Mouse (Mus musculus) bone marrow, adult 2 months (tissue): ENCODE data around the gene Minos1. TPM values are rescaled to one million over a fixed set of nuclear protein-coding genes. Genes with fewer than 3 reads are reported as not detected.

Experiments
- H3K27ac ChIP-seq: fragments of 200-500 bp; 2 replicates; pipeline ENCODE4 v1.5.1; 2012; ENCODE audit warnings: low read depth, mild to moderate bottlenecking, control low read depth, inconsistent platforms, low read length; ENCODE audit not compliant: control insufficient read depth, poor library complexity, insufficient read depth
- H3K4me1 ChIP-seq: fragments of 200-500 bp; 2 replicates; pipeline ENCODE4 v1.6.1; 2011; ENCODE audit warnings: low read length; ENCODE audit not compliant: control insufficient read depth, insufficient read depth
- H3K4me3 ChIP-seq: fragments of 200-500 bp; replicated peaks from 2 replicates; pipeline ENCODE3; 2011; ENCODE audit warnings: mild to moderate bottlenecking, low read depth, low read length, control low read depth; ENCODE audit not compliant: control insufficient read depth
- CTCF ChIP-seq: fragments of 200-500 bp; IDR thresholded peaks from 2 replicates; pipeline ENCODE4 v1.5.1; 2011; ENCODE audit warnings: low read length, control low read depth; ENCODE audit not compliant: control insufficient read depth, insufficient read depth
- POLR2A ChIP-seq: fragments of 200-500 bp; IDR thresholded peaks from 2 replicates; pipeline ENCODE4 v1.6.1; 2011; ENCODE audit warnings: low read depth, mild to moderate bottlenecking, control low read depth, low read length, borderline replicate concordance; ENCODE audit not compliant: control insufficient read depth
- WGBS: fragments of 180-500 bp; shearing (Covaris S2); methylation state at CpG from one replicate; pipeline ENCODE4 v1.1.7; 2018; 5-methylcytosine and 5-hydroxymethylcytosine counted together
- polyA plus RNA-seq: library from polyadenylated mRNA; stranded (reverse); fragments of >200 nt; gene quantifications from 2 replicates; pipeline ENCODE4 v1.2.4, GENCODE M21; 2011; ENCODE audit warnings: low replicate concordance; ENCODE audit not compliant: missing spikeins, insufficient read depth, insufficient read length

Gene Minos1
- polyA plus RNA-seq, 1 experiment, result 195 TPM

GRCm38 (mm10) chr4:139078726-139079125, 52.2 kb downstream of the Minos1 start:
- 16% methylated on average over 4 of the region's 4 CpGs for WGBS
- no peak for TF ChIP-seq POLR2A
- TF ChIP-seq CTCF, result no peak
- H3K27ac ChIP-seq, result no peak overlapping the region
- no peak overlapping the region for H3K4me3 ChIP-seq
- no peaks in the 10 kb centered on the region; the same call in 1 of the 2 replicates for H3K4me1 ChIP-seq

GRCm38 (mm10) chr4:139078313-139078712, 52.6 kb downstream of the Minos1 start:
- WGBS, result 36% methylated on average over 2 of the region's 2 CpGs
- H3K27ac ChIP-seq, result no peak overlapping the region
- no peak overlapping the region for H3K4me3 ChIP-seq
- no peaks in the 10 kb centered on the region; the same call in 1 of the 2 replicates for H3K4me1 ChIP-seq
- TF ChIP-seq POLR2A, result no peak
- no peak for TF ChIP-seq CTCF

GRCm38 (mm10) chr4:139075915-139076314, 55.0 kb downstream of the Minos1 start:
- no peak overlapping the region for H3K4me3 ChIP-seq
- 14% methylated on average over 5 of the region's 5 CpGs for WGBS

GRCm38 (mm10) chr4:139075041-139075711, 55.7 kb downstream of the Minos1 start, which contains the start of gene Htr6:
TSS of gene Htr6 (minus strand) at chr4:139075570.
- H3K4me1 ChIP-seq, result no peaks in the 10 kb centered on the region; the same call in 1 of the 2 replicates
- 3% methylated on average over 64 of the region's 77 CpGs for WGBS
- TF ChIP-seq CTCF (no peak), POLR2A (no peak)
- no peak within 1 kb of the TSS for H3K4me3 ChIP-seq
- H3K27ac ChIP-seq, result no peak within 1 kb of the TSS

More at GRCm38 (mm10) chr4:139075915-139076314, 55.0 kb downstream of the Minos1 start:
- Histone ChIP-seq H3K4me1 (no peaks in the 10 kb centered on the region; the same call in 1 of the 2 replicates), H3K27ac (no peak overlapping the region)
- no peak for TF ChIP-seq POLR2A
- 0 out of 2 replicates have a peak, but pooled peaks have one; percentile 5 for TF ChIP-seq CTCF

- no peak overlapping the region for H3K4me3 ChIP-seq
- no peak overlapping the region for H3K27ac ChIP-seq
- WGBS, result 19% methylated on average over 29 of the region's 29 CpGs
- no peak for TF ChIP-seq POLR2A
- TF ChIP-seq CTCF, result no peak
- H3K4me1 ChIP-seq, result no peaks in the 10 kb centered on the region; the same call in 1 of the 2 replicates
Measured at GRCm38 (mm10) chr4:139074060-139074459, 56.9 kb downstream of the Minos1 start.

- Histone ChIP-seq H3K4me1 (no peaks in the 10 kb centered on the region), H3K4me3 (no peak overlapping the region), H3K27ac (no peak overlapping the region)
- WGBS, result 27% methylated on average over 4 of the region's 4 CpGs
- TF ChIP-seq POLR2A, result no peak
- no peak for TF ChIP-seq CTCF
Measured at GRCm38 (mm10) chr4:139068287-139068686, 62.6 kb downstream of the Minos1 start.

- Histone ChIP-seq H3K4me3 (no peak overlapping the region), H3K27ac (no peak overlapping the region), H3K4me1 (no peaks in the 10 kb centered on the region)
- TF ChIP-seq CTCF (no peak), POLR2A (no peak)
- WGBS, result 86% methylated on average over 5 of the region's 5 CpGs
Measured at GRCm38 (mm10) chr4:139064831-139065230, 66.1 kb downstream of the Minos1 start.

GRCm38 (mm10) chr4:139059569-139059968, 71.3 kb downstream of the Minos1 start:
- no peaks in the 10 kb centered on the region for H3K4me1 ChIP-seq
- no peak overlapping the region for H3K4me3 ChIP-seq
- H3K27ac ChIP-seq, result no peak overlapping the region
- 28% methylated on average over 7 of the region's 7 CpGs for WGBS
- no peak for TF ChIP-seq CTCF
- TF ChIP-seq POLR2A, result no peak
